Mouse (Mus musculus): ENCODE measurements around the gene Tagln2. TPM values are rescaled to one million over a fixed set of nuclear protein-coding genes. Genes with fewer than 3 reads are reported as not detected.

Gene Tagln2
- polyA plus RNA-seq, 1 experiment: 18.0 TPM

- TF ChIP-seq POLR2A (IDR thresholded peaks at IDR 0.05; ENCODE audit: extremely low read depth, insufficient read depth, low read length) (no peak), CTCF (IDR thresholded peaks at IDR 0.05; ENCODE audit: extremely low read depth, insufficient read depth, low read length) (no peak)
These were observed 52.8 kb downstream of the Tagln2 start for GRCm38 (mm10) chr1:172552623-172553022.

DNA sequence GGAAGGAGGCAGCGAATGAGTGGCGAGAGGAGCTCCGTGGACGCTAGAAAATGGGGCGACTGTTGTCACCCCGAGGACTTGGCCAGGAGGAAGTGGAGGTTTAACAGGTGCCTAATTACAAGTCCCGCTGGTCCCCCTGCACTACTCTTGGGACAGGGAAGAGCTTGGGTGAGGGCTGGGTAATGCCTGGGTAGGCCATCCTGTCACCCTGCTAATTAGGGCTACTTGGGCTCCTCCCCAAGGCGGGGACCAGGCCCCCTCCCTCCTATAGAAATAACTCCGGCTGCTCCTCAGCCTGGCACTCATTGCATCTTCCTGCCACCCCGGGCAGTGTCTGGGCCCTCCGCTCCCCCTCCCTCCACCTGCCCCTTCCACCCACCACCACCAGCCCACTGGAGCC is 55.8 kb downstream of the Tagln2 start, which contains the start of gene Vsig8:
Gene Vsig8, plus strand, starts transcription at position 301 of the 400 bp plus-strand sequence.
- TF ChIP-seq POLR2A (IDR thresholded peaks at IDR 0.05; ENCODE audit: extremely low read depth, insufficient read depth, low read length) (no peak), CTCF (IDR thresholded peaks at IDR 0.05; ENCODE audit: extremely low read depth, insufficient read depth, low read length) (no peak)
- Histone ChIP-seq H3K4me3 (ENCODE audit: insufficient read depth, low read length) (no peak within 1 kb of the TSS), H3K27ac (ENCODE audit: insufficient read depth, low read length) (no peak within 1 kb of the TSS), H3K4me1 (ENCODE audit: control insufficient read depth, insufficient read depth, low read length) (no peaks in the 10 kb centered on the region)

More at GRCm38 (mm10) chr1:172552623-172553022, 52.8 kb downstream of the Tagln2 start:
- Histone ChIP-seq H3K4me3 (ENCODE audit: insufficient read depth, low read length) (no peak overlapping the region), H3K27ac (ENCODE audit: insufficient read depth, low read length) (no peak overlapping the region), H3K4me1 (ENCODE audit: control insufficient read depth, insufficient read depth, low read length) (no peaks in the 10 kb centered on the region)

Other genes starting within 250 kb of the Tagln2 start
- gene Atp1a4, start 241.6 kb upstream of the Tagln2 start, polyA plus RNA-seq (2012; rRNA removed): not detected in 2 replicates
- gene Igsf8, start 238.4 kb upstream of the Tagln2 start, polyA plus RNA-seq (2012; rRNA removed): 318 and 326 TPM in 2 replicates
- gene Atp1a2, start 202.0 kb upstream of the Tagln2 start, polyA plus RNA-seq (2012; rRNA removed): 534 and 567 TPM in 2 replicates
- 169 and 180 TPM in 2 replicates for gene Kcnj9, start 170.7 kb upstream of the Tagln2 start, polyA plus RNA-seq (2012; rRNA removed)
- gene Kcnj10, start 158.8 kb upstream of the Tagln2 start, polyA plus RNA-seq (2012; rRNA removed): 96.8 and 102 TPM in 2 replicates
- gene Pigm, start 123.5 kb upstream of the Tagln2 start, polyA plus RNA-seq (2012; rRNA removed): 6.5 TPM in 2 replicates
- gene Slamf9, start 24.7 kb upstream of the Tagln2 start, polyA plus RNA-seq (2012; rRNA removed): 1.3 and 1.4 TPM in 2 replicates
- gene Igsf9, start 18.3 kb upstream of the Tagln2 start, polyA plus RNA-seq (2012; rRNA removed): 15.6 and 16.2 TPM in 2 replicates
- gene Cfap45, start 20.8 kb downstream of the Tagln2 start, polyA plus RNA-seq (2012; rRNA removed): 3.3 and 3.6 TPM in 2 replicates
- gene Vsig8, start 55.9 kb downstream of the Tagln2 start, polyA plus RNA-seq (2012; rRNA removed): 0.47 and 0.52 TPM in 2 replicates
- 0.28 and 0.31 TPM in 2 replicates for gene Slamf8, start 90.5 kb downstream of the Tagln2 start, polyA plus RNA-seq (2012; rRNA removed)
- 0.11 TPM in 1 of 2 replicates, not detected in the other for gene Fcrl6, start 102.5 kb downstream of the Tagln2 start, polyA plus RNA-seq (2012; rRNA removed)
- 11.6 and 12.0 TPM in 2 replicates for gene Dusp23, start 132.9 kb downstream of the Tagln2 start, polyA plus RNA-seq (2012; rRNA removed)
- gene Crp, start 198.0 kb downstream of the Tagln2 start, polyA plus RNA-seq (2012; rRNA removed): not detected in 2 replicates

All from cortical plate, adult 2 months (tissue).